7 mouse cellular contexts compared by ENCODE assay signal in the genomic region with DNA sequence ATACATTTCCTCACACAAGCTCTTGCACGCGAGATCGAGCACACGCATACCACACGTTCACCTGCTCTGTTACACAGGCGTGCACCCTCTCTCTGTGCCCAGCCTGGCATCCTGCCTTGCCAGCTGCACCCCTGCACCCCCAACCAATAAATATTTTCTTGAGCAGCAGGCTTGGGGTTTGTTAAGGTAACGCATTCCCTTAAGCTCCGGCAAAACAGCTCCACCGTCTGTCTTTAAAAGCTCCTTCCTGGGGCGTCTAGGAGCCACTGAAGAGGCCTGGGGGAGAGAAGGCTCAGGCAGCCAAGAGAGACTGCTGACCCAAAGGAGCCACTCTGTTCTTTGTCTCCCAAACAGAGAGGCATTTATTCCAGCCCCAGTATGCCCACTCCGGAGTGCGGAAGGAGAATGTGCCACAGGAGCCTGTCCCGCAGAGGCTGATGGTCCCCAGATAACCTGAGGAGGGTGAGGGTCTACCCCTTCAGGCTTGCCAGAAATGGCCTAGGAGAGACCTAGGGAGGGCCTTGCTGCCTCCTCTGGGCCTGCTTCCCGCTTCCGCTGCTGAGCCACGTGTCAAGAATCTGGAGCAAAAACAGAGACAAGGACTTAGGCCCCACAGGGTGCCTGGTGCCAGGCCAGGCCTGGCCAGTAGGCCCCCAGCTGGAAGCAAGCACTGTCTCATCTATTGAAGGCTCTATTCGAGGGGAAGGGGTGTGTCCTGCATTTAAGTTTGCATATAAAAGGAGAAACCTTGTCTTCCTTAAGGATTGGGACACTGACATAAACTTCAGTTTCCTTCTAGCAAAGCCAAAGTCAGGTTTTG. TPM values are rescaled to one million over a fixed set of nuclear protein-coding genes. Genes with fewer than 3 reads are reported as not detected.
DNase-seq lines count a peak whose midpoint lies in the region; ATAC-seq lines count a peak whose summit lies in the region.

No protein-coding gene starts in this region.

- no peaks in the 10 kb centered on the region for H3K9me3 ChIP-seq in forebrain, embryonic 14.5 days (replicated peaks; ENCODE audit: control insufficient read depth, low read length)
- no peaks in the 10 kb centered on the region for H3K9me3 ChIP-seq in limb, embryonic 11.5 days (ENCODE audit: control insufficient read depth, low read length)

- peak; percentile 24; the same call in 1 of the 2 replicates for ATAC-seq in forebrain, embryonic 14.5 days
- peak; percentile 22; the same call in 1 of the 2 replicates for ATAC-seq in limb, embryonic 11.5 days (ENCODE audit: insufficient number of reproducible peaks, low FRiP score, low TSS enrichment, low read depth)
- ATAC-seq in granulocyte monocyte progenitor cell, adult 5-6 weeks (replicated peaks; ENCODE audit: poor library complexity, severe bottlenecking): no peak

- peak overlapping the region; percentile 75 for H3K9ac ChIP-seq in forebrain, embryonic 14.5 days (ENCODE audit: low read length)
- peak overlapping the region; percentile 79 for H3K9ac ChIP-seq in limb, embryonic 11.5 days (ENCODE audit: low read length)

- H3K27me3 ChIP-seq in forebrain, embryonic 14.5 days (replicated peaks; ENCODE audit: control insufficient read depth, insufficient read depth, low read length): 0 out of 2 replicates have a peak, but pooled peaks cover 5% of the 10 kb centered on the region
- no peaks in the 10 kb centered on the region for H3K27me3 ChIP-seq in limb, embryonic 11.5 days (ENCODE audit: control insufficient read depth, insufficient read depth, low read length)

- peaks cover 19% of the 10 kb centered on the region for H3K4me1 ChIP-seq in forebrain, embryonic 14.5 days (ENCODE audit: control insufficient read depth, insufficient read depth, low read length)
- H3K4me1 ChIP-seq in limb, embryonic 11.5 days (ENCODE audit: control insufficient read depth, insufficient read depth, low read length): peaks cover 19% of the 10 kb centered on the region

- peak overlapping the region; percentile 95 for H3K4me2 ChIP-seq in forebrain, embryonic 14.5 days (ENCODE audit: low read length)
- H3K4me2 ChIP-seq in limb, embryonic 11.5 days (ENCODE audit: low read depth, severe bottlenecking): peak overlapping the region; percentile 93

- H3K4me3 ChIP-seq in forebrain, embryonic 14.5 days (ENCODE audit: low read depth, low read length): peak overlapping the region; percentile 51
- H3K4me3 ChIP-seq in limb, embryonic 11.5 days (ENCODE audit: low read depth, low read length): peak overlapping the region; percentile 68; the same call in 1 of the 2 replicates

- WGBS in forebrain, embryonic 14.5 days: 7% methylated on average over 17 of the region's 17 CpGs
- 21% methylated on average over 17 of the region's 17 CpGs for WGBS in limb, embryonic 11.5 days

- DNase-seq in ES-CJ7 (ENCODE audit: low read depth, low spot score): peak; percentile 93
- peak; percentile 11 for DNase-seq in T-cell, adult 2 months (ENCODE audit: low spot score)
- DNase-seq in forebrain, embryonic 14.5 days (ENCODE audit: low spot score): peak; percentile 58
- DNase-seq in kidney, adult 18-20 months: peak; percentile 66
- peak; percentile 34 for DNase-seq in limb, embryonic 11.5 days (ENCODE audit: low spot score)
- DNase-seq in neural tube, embryonic 10.5 days (ENCODE audit: extremely low spot score, low spot score): peak; percentile 37

- H3K36me3 ChIP-seq in forebrain, embryonic 14.5 days (ENCODE audit: control insufficient read depth, insufficient read depth, low read length): no peaks in the 10 kb centered on the region
- no peaks in the 10 kb centered on the region for H3K36me3 ChIP-seq in limb, embryonic 11.5 days (ENCODE audit: control insufficient read depth, insufficient read depth, low read length)

- peak overlapping the region; percentile 60; the same call in 1 of the 2 replicates for H3K27ac ChIP-seq in forebrain, embryonic 14.5 days (ENCODE audit: low read depth, low read length)
- H3K27ac ChIP-seq in limb, embryonic 11.5 days (replicated peaks; ENCODE audit: low read depth, low read length): no peak overlapping the region; the same call in 1 of the 2 replicates

RNA-seq across cellular contexts. Expression of a gene that starts 59.4 kb away (rescaled TPM):
- 8.9 and 10.7 TPM in 2 replicates for polyA plus RNA-seq in forebrain, embryonic 14.5 days (2014; fragmentation: Nextera tagmentation; extraction: Ambion mirVana)
- polyA plus RNA-seq in limb, embryonic 11.5 days (2014; fragmentation: Nextera tagmentation; extraction: Ambion mirVana): 7.3 and 10.1 TPM in 2 replicates
- 0.26 and 1.1 TPM in 2 replicates for total RNA-seq in granulocyte monocyte progenitor cell, adult 5-6 weeks (2014; fragmentation: Nextera tagmentation)
- total RNA-seq in granulocyte monocyte progenitor cell, adult 5-6 weeks (2017): 3.2 and 4.1 TPM in 2 replicates

Comparison
In these comparisons a context has a peak if more than half of its experiments do, and no peak if none do; other contexts are left out.
1. DNase-seq: peak in every context shown above with its lines; median percentile 93 in ES-CJ7; 66 in kidney, adult 18-20 months; 58 in forebrain, embryonic 14.5 days; 37 in neural tube, embryonic 10.5 days; 34 in limb, embryonic 11.5 days; 11 in T-cell, adult 2 months.